ENCODE assay signal across 29 mouse cellular contexts in genomic region chr6:48905606-48906005, GRCm38 (mm10). TPM values are rescaled to one million over a fixed set of nuclear protein-coding genes. Genes with fewer than 3 reads are reported as not detected.
DNase-seq lines count a peak whose midpoint lies in the region; TF ChIP-seq lines count a peak whose summit lies in the region.
"Had no signal": no experiment of that assay in that cellular context is flagged by ENCODE, and none has a peak within 500 bp of the region (broad histone marks: within the 10 kb centered on the region; RNA-seq: fewer than 3 reads in every experiment).

No protein-coding gene starts in this region.

- no peaks in the 10 kb centered on the region for H3K9me3 ChIP-seq in heart, embryonic 10.5 days
- no peaks in the 10 kb centered on the region for H3K9me3 ChIP-seq in embryonic facial prominence, embryonic 10.5 days
- H3K9me3 ChIP-seq: embryonic facial prominence, embryonic 12.5 days; forebrain, embryonic 13.5 days; forebrain, embryonic 15.5 days had no signal

- no peak overlapping the region for H3K4me3 ChIP-seq in heart, embryonic 10.5 days
- no peak overlapping the region for H3K4me3 ChIP-seq in embryonic facial prominence, embryonic 10.5 days
- H3K4me3 ChIP-seq in small intestine, adult 2 months (ENCODE audit: low read depth, low read length), result no peak overlapping the region
- H3K4me3 ChIP-seq: embryonic facial prominence, embryonic 12.5 days; forebrain, embryonic 13.5 days; forebrain, embryonic 15.5 days had no signal

- H3K27me3 ChIP-seq in heart, embryonic 10.5 days (ENCODE audit: insufficient read depth, poor library complexity, severe bottlenecking), result no peaks in the 10 kb centered on the region
- no peaks in the 10 kb centered on the region for H3K27me3 ChIP-seq in embryonic facial prominence, embryonic 10.5 days (replicated peaks; ENCODE audit: low read depth, poor library complexity, severe bottlenecking)
- H3K27me3 ChIP-seq in small intestine, adult 2 months (ENCODE audit: control insufficient read depth, insufficient read depth, low read length), result no peaks in the 10 kb centered on the region
- H3K27me3 ChIP-seq: embryonic facial prominence, embryonic 12.5 days; forebrain, embryonic 13.5 days; forebrain, embryonic 15.5 days had no signal

- TF ChIP-seq POLR2A in small intestine, adult 2 months (IDR thresholded peaks at IDR 0.05; ENCODE audit: low read depth, low read length), result 0 out of 2 replicates have a peak, but pooled peaks have one; percentile 4

- WGBS in heart, embryonic 10.5 days, result 82% methylated on average over 13 of the region's 13 CpGs
- WGBS in embryonic facial prominence, embryonic 10.5 days, result 96% methylated on average over 13 of the region's 13 CpGs
- 90% methylated on average over 13 of the region's 13 CpGs for WGBS in small intestine, adult 2 months

- no peak overlapping the region for H3K27ac ChIP-seq in heart, embryonic 10.5 days
- H3K27ac ChIP-seq in embryonic facial prominence, embryonic 10.5 days (replicated peaks), result no peak overlapping the region
- H3K27ac ChIP-seq in small intestine, adult 2 months (ENCODE audit: insufficient read depth, low read depth, low read length), result no peak overlapping the region
- H3K27ac ChIP-seq: embryonic facial prominence, embryonic 12.5 days; forebrain, embryonic 13.5 days; forebrain, embryonic 15.5 days had no signal

- peaks cover 8% of the 10 kb centered on the region; the same call in 1 of the 2 replicates for H3K4me1 ChIP-seq in heart, embryonic 10.5 days
- no peaks in the 10 kb centered on the region; the same call in 1 of the 2 replicates for H3K4me1 ChIP-seq in embryonic facial prominence, embryonic 10.5 days
- H3K4me1 ChIP-seq in small intestine, adult 2 months (ENCODE audit: control insufficient read depth, insufficient read depth, insufficient read length, low read length), result peaks cover 21% of the 10 kb centered on the region
- H3K4me1 ChIP-seq: embryonic facial prominence, embryonic 12.5 days; forebrain, embryonic 13.5 days; forebrain, embryonic 15.5 days had no signal

- DNase-seq in heart, embryonic 10.5 days (ENCODE audit: low spot score), result peak; percentile 35
- no peak for DNase-seq in heart, postnatal 36 days
- peak; percentile 13 for DNase-seq in testis, postnatal 10 days (ENCODE audit: low spot score)
- DNase-seq in testis, postnatal 14 days (ENCODE audit: low spot score), result no peak
- peak; percentile 5 for DNase-seq in embryonic facial prominence, embryonic 10.5 days (ENCODE audit: low spot score)
- no peak for DNase-seq in cerebellum, adult 8-10 months
- no peak for DNase-seq in urinary bladder, adult 2 months (ENCODE audit: low spot score)
- DNase-seq: adrenal gland, adult 8-10 months; adrenal gland, postnatal 14 days; adrenal gland, postnatal 36 days; cerebellum, adult 11-12 months; cerebellum, adult 2 months; cerebellum, adult 9-11 months; cerebellum, postnatal 14 days; cerebellum, postnatal 36 days; embryo, embryonic 11 days; forebrain, postnatal 0 days had no signal

- intact Hi-C loops in heart, postnatal 36 days (cut with DNase I), result no loop called here

- no peak for TF ChIP-seq CTCF in small intestine, adult 2 months (IDR thresholded peaks at IDR 0.05; ENCODE audit: extremely low read depth, insufficient read length, insufficient replicate concordance, low read depth, low read length)

- no peaks in the 10 kb centered on the region for H3K36me3 ChIP-seq in heart, embryonic 10.5 days
- H3K36me3 ChIP-seq in embryonic facial prominence, embryonic 10.5 days (replicated peaks), result no peaks in the 10 kb centered on the region
- peaks cover 56% of the 10 kb centered on the region for H3K36me3 ChIP-seq in small intestine, adult 2 months (ENCODE audit: control insufficient read depth, insufficient read depth, low read length)
- H3K36me3 ChIP-seq: embryonic facial prominence, embryonic 12.5 days; forebrain, embryonic 15.5 days had no signal

RNA-seq across cellular contexts. Expression of gene 1600015I10Rik, which starts 24.1 kb away (rescaled TPM):
- polyA plus RNA-seq in heart, embryonic 10.5 days (2016; fragmentation: Nextera tagmentation; extraction: Ambion mirVana), result 0.05 TPM in 1 of 2 replicates, not detected in the other
- total RNA-seq in heart, postnatal 36 days (2021), result not detected
- polyA plus RNA-seq in embryonic facial prominence, embryonic 10.5 days (2016; fragmentation: Nextera tagmentation; extraction: Ambion mirVana), result not detected in 2 replicates
- 0.05 TPM in 1 of 2 replicates, not detected in the other for polyA plus RNA-seq in small intestine, adult 2 months (2012; rRNA removed)
- not detected in 2 replicates for polyA plus RNA-seq in urinary bladder, adult 2 months (2012; rRNA removed)
- total RNA-seq: adrenal gland, adult 18-20 months; adrenal gland, adult 8-10 months; adrenal gland, postnatal 14 days; adrenal gland, postnatal 36 days; ES-E14; forebrain, postnatal 0 days; MEL had no signal
- polyA plus RNA-seq: activated CD4-positive, CD25-positive, alpha-beta regulatory T cell, adult 4 months; C2C12; cerebellum, adult 2 months; cortical plate, adult 2 months; embryonic facial prominence, embryonic 12.5 days; embryonic facial prominence, embryonic 14.5 days; forebrain, embryonic 11.5 days; forebrain, embryonic 13.5 days; forebrain, embryonic 15.5 days; forebrain, postnatal 0 days had no signal

RNA-seq across cellular contexts. Expression of gene Aoc1, which starts 32.9 kb away (rescaled TPM):
- polyA plus RNA-seq in heart, embryonic 10.5 days (2016; fragmentation: Nextera tagmentation; extraction: Ambion mirVana), result not detected in 2 replicates
- not detected for total RNA-seq in heart, postnatal 36 days (2021)
- 0.07 TPM in 1 of 2 replicates, not detected in the other for polyA plus RNA-seq in embryonic facial prominence, embryonic 10.5 days (2016; fragmentation: Nextera tagmentation; extraction: Ambion mirVana)
- polyA plus RNA-seq in small intestine, adult 2 months (2012; rRNA removed), result 85.5 and 894 TPM in 2 replicates
- polyA plus RNA-seq in urinary bladder, adult 2 months (2012; rRNA removed), result 0.08 and 0.18 TPM in 2 replicates
- total RNA-seq: adrenal gland, adult 18-20 months; adrenal gland, adult 8-10 months; adrenal gland, postnatal 14 days; adrenal gland, postnatal 36 days; MEL had no signal
- polyA plus RNA-seq: activated CD4-positive, CD25-positive, alpha-beta regulatory T cell, adult 4 months; C2C12; embryonic facial prominence, embryonic 12.5 days; forebrain, embryonic 11.5 days; forebrain, embryonic 13.5 days; forebrain, embryonic 15.5 days; forebrain, postnatal 0 days had no signal

Comparison
In these comparisons a context has a peak if more than half of its experiments do, and no peak if none do; other contexts are left out.
1. DNase-seq: peak in heart, embryonic 10.5 days (single experiment), testis, postnatal 10 days (single experiment) and embryonic facial prominence, embryonic 10.5 days (single experiment); none in heart, postnatal 36 days (0 of 2), testis, postnatal 14 days (single experiment), cerebellum, adult 8-10 months (single experiment) and urinary bladder, adult 2 months (single experiment).
2. RNA of gene Aoc1, which starts 32.9 kb away (polyA plus RNA-seq): 85.5 to 894 TPM in small intestine, adult 2 months; 0.08 to 0.18 TPM in urinary bladder, adult 2 months, 0.07 TPM in embryonic facial prominence, embryonic 10.5 days and not detected in heart, embryonic 10.5 days; every median in the first group is over 10 times any median in the second.